Mouse (Mus musculus): ENCODE results near the gene Gm5862. TPM values are rescaled to one million over a fixed set of nuclear protein-coding genes. Genes with fewer than 3 reads are reported as not detected.
"Not testable (repeated sequence)": the region's sequence is repeated elsewhere in the genome, so short reads cannot be mapped to it uniquely, and the experiment has no call there.

The Gm5862 gene
- total RNA-seq (2021): not detected

DNA sequence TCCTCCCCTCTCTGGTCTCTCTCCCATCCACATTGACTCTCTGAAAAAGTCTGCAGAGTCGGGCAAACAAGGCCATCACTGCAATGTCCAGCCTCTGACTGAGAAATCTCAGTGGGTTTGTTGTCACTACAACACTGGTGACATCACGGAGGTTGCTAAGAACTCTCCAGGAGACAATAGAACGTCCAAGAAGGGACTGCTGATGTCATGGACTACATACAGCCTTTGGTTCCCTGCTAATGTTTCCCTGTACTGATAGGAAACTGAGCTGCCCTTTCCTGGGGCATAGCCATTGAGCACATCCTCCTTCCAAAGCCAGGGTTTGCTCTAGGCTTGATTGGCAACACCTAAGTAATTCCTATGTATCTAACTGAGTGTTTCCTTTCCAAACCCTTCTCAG, at the start of gene Gm5862:
Gm5862 (minus strand) TSS at position 101 of the 400 bp plus-strand sequence.
- not testable (repeated sequence) for DNase-seq

DNA sequence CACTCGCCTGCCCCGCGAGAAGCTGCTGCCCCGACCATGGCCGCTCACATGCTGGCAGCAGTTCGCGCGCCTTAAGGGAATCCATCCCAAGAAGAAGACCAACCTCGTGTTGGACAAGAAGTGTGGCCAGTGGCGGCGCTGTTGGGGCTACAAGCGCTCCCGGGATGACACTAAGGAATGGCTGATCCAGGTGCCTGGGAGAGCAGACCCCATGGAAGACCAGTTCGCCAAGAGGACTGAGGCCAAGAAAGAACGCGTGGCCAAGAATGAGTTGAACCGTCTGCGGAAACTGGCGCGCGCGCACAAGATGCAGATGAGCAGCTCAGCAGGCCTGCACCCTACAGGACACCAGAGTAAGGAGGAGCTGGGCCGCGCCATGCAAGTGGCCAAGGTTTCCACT, 48.0 kb upstream of the Gm5862 start:
- no peak for DNase-seq

DNA sequence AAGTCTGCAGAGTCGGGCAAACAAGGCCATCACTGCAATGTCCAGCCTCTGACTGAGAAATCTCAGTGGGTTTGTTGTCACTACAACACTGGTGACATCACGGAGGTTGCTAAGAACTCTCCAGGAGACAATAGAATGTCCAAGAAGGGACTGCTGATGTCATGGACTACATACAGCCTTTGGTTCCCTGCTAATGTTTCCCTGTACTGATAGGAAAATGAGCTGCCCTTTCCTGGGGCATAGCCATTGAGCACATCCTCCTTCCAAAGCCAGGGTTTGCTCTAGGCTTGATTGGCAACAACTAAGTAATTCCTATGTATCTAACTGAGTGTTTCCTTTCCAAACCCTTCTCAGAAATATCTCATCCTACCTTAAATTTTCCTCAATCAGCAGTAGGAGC, 35.8 kb upstream of the Gm5862 start, which contains the start of gene Gm7347:
Gm7347 (minus strand) TSS at position 101 of the 400 bp plus-strand sequence.
- DNase-seq: not testable (repeated sequence)

DNA sequence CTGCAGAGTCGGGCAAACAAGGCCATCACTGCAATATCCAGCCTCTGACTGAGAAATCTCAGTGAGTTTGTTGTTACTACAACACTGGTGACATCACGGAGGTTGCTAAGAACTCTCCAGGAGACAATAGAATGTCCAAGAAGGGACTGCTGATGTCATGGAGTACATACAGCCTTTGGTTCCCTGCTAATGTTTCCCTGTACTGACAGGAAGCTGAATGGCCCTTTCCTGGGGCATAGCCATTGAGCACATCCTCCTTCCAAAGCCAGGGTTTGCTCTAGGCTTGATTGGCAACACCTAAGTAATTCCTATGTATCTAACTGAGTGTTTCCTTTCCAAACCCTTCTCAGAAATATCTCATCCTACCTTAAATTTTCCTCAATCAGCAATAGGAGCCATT, 16.7 kb upstream of the Gm5862 start, which contains the start of gene Speer4a:
Speer4a (minus strand) TSS at position 101 of the 400 bp plus-strand sequence.
- DNase-seq: not testable (repeated sequence)

DNA sequence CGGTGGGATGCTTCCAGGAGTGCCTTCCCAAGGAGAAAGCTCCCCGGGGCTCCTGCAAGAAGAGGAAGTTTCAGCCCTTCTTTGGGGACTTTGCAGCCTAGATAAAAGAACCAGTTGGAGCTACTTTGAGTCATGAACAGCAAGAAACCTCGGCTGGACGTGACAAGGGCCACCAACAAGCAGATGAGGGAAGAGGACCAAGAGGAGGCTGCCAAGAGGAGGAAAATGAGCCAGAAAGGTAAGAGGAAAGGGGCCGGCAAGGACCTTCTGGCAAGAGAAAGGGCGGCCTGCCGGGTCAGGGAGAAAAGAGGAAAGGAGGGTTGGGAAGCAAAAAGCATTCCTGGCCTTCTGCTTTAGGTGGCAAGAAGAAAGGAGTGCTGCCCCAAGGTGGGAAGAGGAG, 15.0 kb downstream of the Gm5862 start:
- not testable (repeated sequence) for DNase-seq

DNA sequence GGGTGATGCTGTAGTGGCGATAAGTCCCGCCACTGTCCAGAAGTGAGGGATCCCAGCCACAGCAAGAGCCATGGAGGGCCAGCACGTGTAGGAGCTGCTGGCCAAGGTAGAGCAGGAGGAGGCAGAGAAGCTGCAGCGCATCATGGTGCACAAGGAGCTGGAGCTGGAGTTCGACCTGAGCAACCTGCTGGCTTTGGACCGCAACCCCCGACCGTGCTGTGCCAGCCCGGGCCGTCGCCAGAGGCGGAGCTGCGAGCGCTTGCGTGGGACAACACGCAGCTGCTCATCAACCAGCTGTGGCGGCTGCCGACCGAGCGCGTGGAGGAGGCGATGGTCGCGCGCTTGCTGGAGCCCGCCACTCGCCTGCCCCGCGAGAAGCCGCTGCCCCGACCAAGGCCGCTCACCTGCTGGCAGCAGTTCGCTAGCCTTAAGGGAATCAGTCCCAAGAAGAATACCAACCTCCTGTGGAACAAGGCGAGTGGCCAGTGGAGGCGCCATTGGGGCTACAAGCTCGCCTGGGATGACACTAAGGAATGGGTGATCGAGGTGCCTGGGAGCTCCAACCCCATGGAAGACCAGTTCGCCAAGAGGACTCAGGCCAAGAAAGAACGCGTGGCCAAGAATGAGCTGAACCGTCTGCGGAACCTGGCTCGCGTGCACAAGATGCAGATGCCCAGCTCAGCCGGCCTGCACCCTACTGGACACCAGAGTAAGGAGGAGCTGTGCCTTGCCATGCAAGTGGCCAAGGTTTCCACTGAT, 15.6 kb downstream of the Gm5862 start:
- DNase-seq: peak; percentile 5

DNA sequence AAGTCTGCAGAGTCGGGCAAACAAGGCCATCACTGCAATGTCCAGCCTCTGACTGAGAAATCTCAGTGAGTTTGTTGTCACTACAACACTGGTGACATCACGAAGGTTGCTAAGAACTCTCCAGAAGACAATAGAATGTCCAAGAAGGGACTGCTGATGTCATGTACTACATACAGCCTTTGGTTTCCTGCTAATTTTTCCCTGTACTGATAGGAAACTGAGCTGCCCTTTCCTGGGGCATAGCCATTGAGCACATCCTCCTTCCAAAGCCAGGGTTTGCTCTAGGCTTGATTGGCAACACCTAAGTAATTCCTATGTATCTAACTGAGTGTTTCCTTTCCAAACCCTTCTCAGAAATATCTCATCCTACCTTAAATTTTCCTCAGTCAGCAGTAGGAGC, 18.0 kb downstream of the Gm5862 start, which contains the start of gene Gm1979:
Gm1979 (minus strand) TSS at position 101 of the 400 bp plus-strand sequence.
- DNase-seq: not testable (repeated sequence)

DNA sequence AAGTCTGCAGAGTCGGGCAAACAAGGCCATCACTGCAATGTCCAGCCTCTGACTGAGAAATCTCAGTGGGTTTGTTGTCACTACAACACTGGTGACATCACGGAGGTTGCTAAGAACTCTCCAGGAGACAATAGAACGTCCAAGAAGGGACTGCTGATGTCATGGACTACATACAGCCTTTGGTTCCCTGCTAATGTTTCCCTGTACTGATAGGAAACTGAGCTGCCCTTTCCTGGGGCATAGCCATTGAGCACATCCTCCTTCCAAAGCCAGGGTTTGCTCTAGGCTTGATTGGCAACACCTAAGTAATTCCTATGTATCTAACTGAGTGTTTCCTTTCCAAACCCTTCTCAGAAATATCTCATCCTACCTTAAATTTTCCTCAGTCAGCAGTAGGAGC, 34.2 kb downstream of the Gm5862 start, which contains the start of gene Gm21698:
Gm21698 (minus strand) TSS at position 101 of the 400 bp plus-strand sequence.
- DNase-seq: not testable (repeated sequence)

DNA sequence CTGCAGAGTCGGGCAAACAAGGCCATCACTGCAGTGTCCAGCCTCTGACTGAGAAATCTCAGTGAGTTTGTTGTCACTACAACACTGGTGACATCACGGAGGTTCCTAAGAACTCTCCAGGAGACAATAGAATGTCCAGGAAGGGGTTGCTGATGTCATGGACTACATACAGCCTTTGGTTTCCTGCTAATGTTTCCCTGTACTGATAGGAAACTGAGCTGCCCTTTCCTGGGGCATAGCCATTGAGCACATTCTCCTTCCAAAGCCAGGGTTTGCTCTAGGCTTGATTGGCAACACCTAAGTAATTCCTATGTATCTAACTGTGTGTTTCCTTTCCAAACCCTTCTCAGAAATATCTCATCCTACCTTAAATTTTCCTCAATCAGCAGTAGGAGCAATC, 50.2 kb downstream of the Gm5862 start, which contains the start of gene Gm21680:
Gm21680 (minus strand) TSS at position 101 of the 400 bp plus-strand sequence.
- DNase-seq: not testable (repeated sequence)

Other genes with a start within 250 kb of the Gm5862 start
- not detected for gene Gm21663, start 80.5 kb downstream of the Gm5862 start, total RNA-seq (2021)
- gene Gm21671, start 68.5 kb downstream of the Gm5862 start, total RNA-seq (2021): not detected
- gene Gm21680, start 50.3 kb downstream of the Gm5862 start, total RNA-seq (2021): not detected
- not detected for gene Gm21698, start 34.3 kb downstream of the Gm5862 start, total RNA-seq (2021)
- gene Gm1979, start 18.1 kb downstream of the Gm5862 start, total RNA-seq (2021): not detected
- not detected for gene Speer4a, start 16.6 kb upstream of the Gm5862 start, total RNA-seq (2021)
- not detected for gene Gm7347, start 35.7 kb upstream of the Gm5862 start, total RNA-seq (2021)
- gene Gm10471, start 66.4 kb upstream of the Gm5862 start, total RNA-seq (2021): not detected
- not detected for gene 5031410I06Rik, start 82.4 kb upstream of the Gm5862 start, total RNA-seq (2021)
- gene Gm10220, start 98.5 kb upstream of the Gm5862 start, total RNA-seq (2021): not detected
- not detected for gene Gm7361, start 234.8 kb upstream of the Gm5862 start, total RNA-seq (2021)